In genomic region chr2:43805960-43806744, GRCm38 (mm10) we compare ENCODE assay signal across 10 mouse cellular contexts. TPM values are rescaled to one million over a fixed set of nuclear protein-coding genes. Genes with fewer than 3 reads are reported as not detected.
DNase-seq lines count a peak whose midpoint lies in the region; ATAC-seq and TF ChIP-seq lines count a peak whose summit lies in the region.
"Had no signal": no experiment of that assay in that cellular context is flagged by ENCODE, and none has a peak within 500 bp of the region (broad histone marks: within the 10 kb centered on the region; RNA-seq: fewer than 3 reads in every experiment).

No protein-coding gene starts in this region.

- no peaks in the 10 kb centered on the region for H3K27me3 ChIP-seq in forebrain, embryonic 15.5 days
- H3K27me3 ChIP-seq in intestine, postnatal 0 days (replicated peaks; ENCODE audit: control insufficient read depth, insufficient read depth, low read length) = no peaks in the 10 kb centered on the region

- H3K9me3 ChIP-seq in forebrain, embryonic 15.5 days = no peaks in the 10 kb centered on the region
- no peaks in the 10 kb centered on the region for H3K9me3 ChIP-seq in intestine, postnatal 0 days (ENCODE audit: control insufficient read depth)

- 78% methylated on average over 4 of the region's 4 CpGs for WGBS in forebrain, embryonic 15.5 days
- 76% methylated on average over 4 of the region's 4 CpGs for WGBS in intestine, postnatal 0 days

- H3K27ac ChIP-seq in forebrain, embryonic 15.5 days (replicated peaks) = no peak overlapping the region
- no peak overlapping the region for H3K27ac ChIP-seq in intestine, postnatal 0 days (ENCODE audit: low read depth, low read length)

- no peak overlapping the region for H3K4me2 ChIP-seq in forebrain, embryonic 15.5 days (replicated peaks)
- no peak overlapping the region for H3K4me2 ChIP-seq in intestine, postnatal 0 days (replicated peaks; ENCODE audit: low read depth)

- H3K4me1 ChIP-seq in forebrain, embryonic 15.5 days = no peaks in the 10 kb centered on the region
- H3K4me1 ChIP-seq in intestine, postnatal 0 days (replicated peaks; ENCODE audit: control insufficient read depth, insufficient read depth, low read length) = no peaks in the 10 kb centered on the region

- DNase-seq in lung, postnatal 14 days = peak; percentile 32
- DNase-seq in lung, postnatal 25 days (ENCODE audit: low spot score) = no peak
- peak; percentile 75 to 78 for DNase-seq in adrenal gland, postnatal 36 days
- peak; percentile 10 for DNase-seq in heart, postnatal 4 days
- DNase-seq in ovary, postnatal 36 days (ENCODE audit: low spot score) = peak; percentile 21
- DNase-seq in thymus, postnatal 14 days = no peak
- DNase-seq: cerebellum, postnatal 36 days had no signal

- no peaks in the 10 kb centered on the region for H3K36me3 ChIP-seq in forebrain, embryonic 15.5 days
- no peaks in the 10 kb centered on the region for H3K36me3 ChIP-seq in intestine, postnatal 0 days (ENCODE audit: control insufficient read depth, insufficient read depth)

- no peak overlapping the region for H3K9ac ChIP-seq in forebrain, embryonic 15.5 days (replicated peaks)
- no peak overlapping the region for H3K9ac ChIP-seq in intestine, postnatal 0 days (ENCODE audit: low read depth, low read length)

- no peak for TF ChIP-seq CTCF in intestine, postnatal 0 days (IDR thresholded peaks at IDR 0.05; ENCODE audit: low read depth)

- H3K4me3 ChIP-seq in forebrain, embryonic 15.5 days = no peak overlapping the region
- no peak overlapping the region for H3K4me3 ChIP-seq in intestine, postnatal 0 days (ENCODE audit: low read depth, low read length)

- no peak for ATAC-seq in forebrain, embryonic 15.5 days (replicated peaks)
- ATAC-seq in intestine, postnatal 0 days = no peak
- ATAC-seq: Patski had no signal

RNA-seq across cellular contexts. Expression of gene Arhgap15, which starts 57.5 kb away (rescaled TPM):
- total RNA-seq in adrenal gland, postnatal 36 days (2021) = 1 to 10 TPM; 1.7 to 3.3 TPM
- total RNA-seq in heart, postnatal 4 days (2021) = under 1 TPM; 0.41 to 0.77 TPM
- 0.61 and 0.87 TPM in 2 replicates for polyA plus RNA-seq in forebrain, embryonic 15.5 days (2015; fragmentation: Nextera tagmentation; extraction: Ambion mirVana)
- polyA plus RNA-seq in intestine, postnatal 0 days (2015; fragmentation: Nextera tagmentation; extraction: Ambion mirVana) = 0.76 and 0.80 TPM in 2 replicates
- polyA plus RNA-seq: Patski had no signal

Comparison
In these comparisons a context has a peak if more than half of its experiments do, and no peak if none do; other contexts are left out.
1. DNase-seq: peak in lung, postnatal 14 days (single experiment), adrenal gland, postnatal 36 days (2 of 2), heart, postnatal 4 days (single experiment) and ovary, postnatal 36 days (single experiment); none in lung, postnatal 25 days (single experiment) and thymus, postnatal 14 days (single experiment).